Mouse (Mus musculus) kidney, adult 2 months (tissue): Measurements from ENCODE around the gene Steap1.

Experiments
- CTCF ChIP-seq: fragments of 200-500 bp; conservative IDR thresholded peaks from 2 replicates; pipeline ENCODE4 v1.5.1; 2011; ENCODE audit warnings: low read depth, mild to moderate bottlenecking, control low read depth, low read length, moderate library complexity, mixed read lengths; ENCODE audit not compliant: insufficient read depth, insufficient read length
- POLR2A ChIP-seq: fragments of 200-500 bp; IDR thresholded peaks from one replicate; pipeline ENCODE4 v1.6.1; 2011; ENCODE audit warnings: low read depth, low read length, control low read depth

- TF ChIP-seq POLR2A (no peak), CTCF (no peak)
Observed at GRCm38 (mm10) chr5:5695401-5695942, 53.7 kb downstream of the Steap1 start.
